Comparison of ENCODE assay signal across 16 mouse cellular contexts in the genomic region with DNA sequence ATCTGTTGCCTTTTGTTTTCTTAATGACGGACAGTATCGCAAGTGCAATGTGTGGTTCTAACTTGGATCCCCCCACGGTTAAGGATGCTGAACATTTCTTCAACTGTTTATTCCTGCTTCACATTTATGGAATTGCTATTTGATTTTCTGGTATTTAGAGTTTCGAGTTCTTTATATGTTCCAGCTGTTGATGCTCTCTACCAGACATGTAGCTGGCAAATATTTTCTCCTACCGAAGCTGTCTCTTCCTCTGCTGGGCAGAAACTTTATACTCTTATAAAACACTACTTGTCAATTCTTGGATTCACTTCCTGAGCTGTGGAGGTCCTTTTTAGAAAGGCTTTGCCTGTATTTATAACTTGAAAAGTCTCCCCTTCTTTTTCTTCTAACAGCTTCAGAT.
"Had no signal": no experiment of that assay in that cellular context is flagged by ENCODE, and none has a peak within 500 bp of the region (broad histone marks: within the 10 kb centered on the region; RNA-seq: fewer than 3 reads in every experiment).

No protein-coding gene starts in this region.

- H3K4me2 ChIP-seq: neural tube, embryonic 13.5 days; neural tube, embryonic 15.5 days; stomach, embryonic 15.5 days had no signal

- H3K27me3 ChIP-seq: neural tube, embryonic 13.5 days; neural tube, embryonic 15.5 days; stomach, embryonic 15.5 days had no signal

- H3K4me1 ChIP-seq: neural tube, embryonic 13.5 days; neural tube, embryonic 15.5 days; stomach, embryonic 15.5 days had no signal

- H3K9me3 ChIP-seq: neural tube, embryonic 13.5 days; neural tube, embryonic 15.5 days; stomach, embryonic 15.5 days had no signal

- H3K27ac ChIP-seq: neural tube, embryonic 13.5 days; neural tube, embryonic 15.5 days; stomach, embryonic 15.5 days; stomach, postnatal 0 days had no signal

- DNase-seq: retina, postnatal 1 day; right cerebral cortex, adult 18-20 months; right cerebral cortex, postnatal 14 days; right cerebral cortex, postnatal 25 days; right cerebral cortex, postnatal 4 days; spleen, adult 18-20 months; thymus, adult 18-20 months; thymus, adult 2 months; thymus, postnatal 14 days; thymus, postnatal 25 days; thymus, postnatal 36 days; thymus, postnatal 4 days had no signal

- H3K36me3 ChIP-seq: neural tube, embryonic 13.5 days; neural tube, embryonic 15.5 days; stomach, embryonic 15.5 days had no signal

- H3K4me3 ChIP-seq: neural tube, embryonic 13.5 days; neural tube, embryonic 15.5 days; stomach, embryonic 15.5 days had no signal

- H3K9ac ChIP-seq: neural tube, embryonic 13.5 days; neural tube, embryonic 15.5 days; stomach, embryonic 15.5 days had no signal
